Mouse (Mus musculus): Measurements from ENCODE around the gene B3gnt2. TPM values are rescaled to one million over a fixed set of nuclear protein-coding genes. Genes with fewer than 3 reads are reported as not detected.

B3gnt2 gene
- polyA plus RNA-seq (2012; rRNA removed), result 9.7 and 11.2 TPM in 2 replicates

GRCm38 (mm10) chr11:22860335-22861227, at the start of gene B3gnt2:
B3gnt2 (minus strand) TSS chr11:22860961.
- DNase-seq (ENCODE audit: extremely low spot score in 1 of 2, low spot score in 1 of 2), result no peak

GRCm38 (mm10) chr11:22906453-22906865, 45.7 kb upstream of the B3gnt2 start:
- DNase-seq (ENCODE audit: extremely low spot score in 1 of 2, low spot score in 1 of 2), result no peak

GRCm38 (mm10) chr11:22902923-22903322, 42.2 kb upstream of the B3gnt2 start:
- DNase-seq (ENCODE audit: extremely low spot score in 1 of 2, low spot score in 1 of 2), result no peak

- DNase-seq (ENCODE audit: extremely low spot score in 1 of 2, low spot score in 1 of 2), result no peak
Observed at GRCm38 (mm10) chr11:22900041-22900440, 39.3 kb upstream of the B3gnt2 start.

- DNase-seq (ENCODE audit: extremely low spot score in 1 of 2, low spot score in 1 of 2), result no peak
Observed at GRCm38 (mm10) chr11:22897642-22898041, 36.9 kb upstream of the B3gnt2 start.

GRCm38 (mm10) chr11:22897127-22897526, 36.4 kb upstream of the B3gnt2 start:
- no peak for DNase-seq (ENCODE audit: extremely low spot score in 1 of 2, low spot score in 1 of 2)

GRCm38 (mm10) chr11:22893075-22893474, 32.3 kb upstream of the B3gnt2 start:
- no peak for DNase-seq (ENCODE audit: extremely low spot score in 1 of 2, low spot score in 1 of 2)

- no peak for DNase-seq (ENCODE audit: extremely low spot score in 1 of 2, low spot score in 1 of 2)
Observed at GRCm38 (mm10) chr11:22892466-22892865, 31.7 kb upstream of the B3gnt2 start.

GRCm38 (mm10) chr11:22891876-22892275, 31.1 kb upstream of the B3gnt2 start:
- no peak for DNase-seq (ENCODE audit: extremely low spot score in 1 of 2, low spot score in 1 of 2)

- DNase-seq (ENCODE audit: extremely low spot score in 1 of 2, low spot score in 1 of 2), result no peak
Observed at GRCm38 (mm10) chr11:22891242-22891641, 30.5 kb upstream of the B3gnt2 start.

- peak; percentile 53 to 60 for DNase-seq (ENCODE audit: extremely low spot score in 1 of 2, low spot score in 1 of 2)
Observed at GRCm38 (mm10) chr11:22889224-22889623, 28.5 kb upstream of the B3gnt2 start.

GRCm38 (mm10) chr11:22886991-22887390, 26.2 kb upstream of the B3gnt2 start:
- DNase-seq (ENCODE audit: extremely low spot score in 1 of 2, low spot score in 1 of 2), result no peak

GRCm38 (mm10) chr11:22885350-22885749, 24.6 kb upstream of the B3gnt2 start:
- no peak for DNase-seq (ENCODE audit: extremely low spot score in 1 of 2, low spot score in 1 of 2)

- no peak for DNase-seq (ENCODE audit: extremely low spot score in 1 of 2, low spot score in 1 of 2)
Observed at GRCm38 (mm10) chr11:22883676-22884075, 22.9 kb upstream of the B3gnt2 start.

GRCm38 (mm10) chr11:22882926-22883325, 22.2 kb upstream of the B3gnt2 start:
- DNase-seq (ENCODE audit: extremely low spot score in 1 of 2, low spot score in 1 of 2), result no peak

GRCm38 (mm10) chr11:22880383-22881172, 19.8 kb upstream of the B3gnt2 start:
- no peak for DNase-seq (ENCODE audit: extremely low spot score in 1 of 2, low spot score in 1 of 2)

- DNase-seq (ENCODE audit: extremely low spot score in 1 of 2, low spot score in 1 of 2), result no peak
Observed at GRCm38 (mm10) chr11:22879645-22880044, 18.9 kb upstream of the B3gnt2 start.

GRCm38 (mm10) chr11:22876680-22877330, 16.0 kb upstream of the B3gnt2 start:
- DNase-seq (ENCODE audit: extremely low spot score in 1 of 2, low spot score in 1 of 2), result no peak

GRCm38 (mm10) chr11:22875279-22875678, 14.5 kb upstream of the B3gnt2 start:
- DNase-seq (ENCODE audit: extremely low spot score in 1 of 2, low spot score in 1 of 2), result no peak

- peak in 1 of 2 experiments; percentile 37 for DNase-seq (ENCODE audit: extremely low spot score in 1 of 2, low spot score in 1 of 2)
Observed at GRCm38 (mm10) chr11:22874747-22875146, 14.0 kb upstream of the B3gnt2 start.

- no peak for DNase-seq (ENCODE audit: extremely low spot score in 1 of 2, low spot score in 1 of 2)
Observed at GRCm38 (mm10) chr11:22873383-22873782, 12.6 kb upstream of the B3gnt2 start.

Data from frontal cortex, adult 2 months (tissue).